Mouse (Mus musculus) hindbrain, postnatal 0 days (tissue): ENCODE measurements around the gene Gkn1. TPM values are rescaled to one million over a fixed set of nuclear protein-coding genes. Genes with fewer than 3 reads are reported as not detected.

ENCODE experiments used
- ATAC-seq: fragments of 200-750 bp; cut with Nextera tagmentation; 2 replicates; pipeline ENCODE4 v1.8.0; 2017; ENCODE audit warnings: mild to moderate bottlenecking, moderate TSS enrichment, moderate library complexity
- DNase-seq: peaks from one replicate; pipeline ENCODE4 v3.0.0-alpha.2; 2015; ENCODE audit warnings: low spot score
- H3K27ac ChIP-seq: fragments of 300-500 bp; sonication (generic); 2 replicates; pipeline ENCODE4 v1.5.1; 2014; ENCODE audit warnings: mild to moderate bottlenecking
- H3K27me3 ChIP-seq: fragments of 300-500 bp; sonication (generic); 2 replicates; pipeline ENCODE4 v1.6.1; 2014; ENCODE audit warnings: low read length, mixed read lengths; ENCODE audit not compliant: insufficient read depth
- H3K36me3 ChIP-seq: fragments of 300-500 bp; sonication (generic); 2 replicates; pipeline ENCODE4 v1.6.1; 2014; ENCODE audit warnings: low read length, mixed read lengths; ENCODE audit not compliant: insufficient read depth
- H3K4me1 ChIP-seq: fragments of 300-500 bp; sonication (generic); 2 replicates; pipeline ENCODE4 v1.6.1; 2014; ENCODE audit warnings: antibody characterized with exemption, low read length, mixed read lengths; ENCODE audit not compliant: insufficient read depth
- H3K4me2 ChIP-seq: fragments of 300-500 bp; sonication (generic); 2 replicates; pipeline ENCODE4 v1.6.1; 2014; ENCODE audit warnings: low read depth, mild to moderate bottlenecking, low read length, moderate library complexity, mixed read lengths
- H3K4me3 ChIP-seq: fragments of 300-500 bp; sonication (generic); 2 replicates; pipeline ENCODE4 v1.5.1; 2014; ENCODE audit warnings: low read length
- H3K9ac ChIP-seq: fragments of 300-500 bp; sonication (generic); replicated peaks from 2 replicates; pipeline ENCODE4 v1.6.1; 2014; ENCODE audit warnings: mild to moderate bottlenecking, low read length, moderate library complexity, mixed read lengths
- H3K9me3 ChIP-seq: fragments of 300-500 bp; sonication (generic); 2 replicates; pipeline ENCODE4 v1.6.1; 2016; ENCODE audit warnings: low read length, mixed read lengths
- CTCF ChIP-seq: IDR thresholded peaks from 2 replicates; pipeline ENCODE4 v1.5.1; 2016; ENCODE audit warnings: antibody characterized with exemption, control low read depth, low read depth
- WGBS: fragments of 180-500 bp; shearing (Covaris S2); extraction: QIAGEN DNeasy Blood & Tissue Kit; methylation state at CpG from one replicate; pipeline ENCODE4 v1.1.7; 2014; 5-methylcytosine and 5-hydroxymethylcytosine counted together
- polyA plus RNA-seq: library from polyadenylated mRNA; unstranded; fragments of >200 nt; fragmentation: Nextera tagmentation; extraction: Ambion mirVana; gene quantifications from 2 replicates; pipeline ENCODE4 v1.2.1, GENCODE M21; 2015
- total RNA-seq: library from RNA; depleted of rRNA; stranded (reverse); fragments of >200 nt; gene quantifications from 2 replicates; pipeline ENCODE4 v1.2.3, GENCODE M21; 2014

The Gkn1 gene
- total and polyA plus RNA-seq, 2 experiments from 2014 or later, result not detected

GRCm38 (mm10) chr6:87354441-87354840, 3.7 kb upstream of the Gkn1 start:
- no peaks in the 10 kb centered on the region for H3K27me3 ChIP-seq
- H3K27ac ChIP-seq, result no peak overlapping the region
- WGBS, result 54% methylated on average over 5 of the region's 5 CpGs
- H3K4me1 ChIP-seq, result no peaks in the 10 kb centered on the region
- H3K9me3 ChIP-seq, result no peaks in the 10 kb centered on the region
- DNase-seq (peak; percentile 22), ATAC-seq (peak; percentile 64; the same call in 1 of the 2 replicates)
- H3K4me3 ChIP-seq, result no peak overlapping the region
- H3K9ac ChIP-seq, result no peak overlapping the region
- H3K4me2 ChIP-seq, result no peak overlapping the region
- no peak for TF ChIP-seq CTCF
- H3K36me3 ChIP-seq, result no peaks in the 10 kb centered on the region

GRCm38 (mm10) chr6:87335935-87336295, 14.8 kb downstream of the Gkn1 start:
- Histone ChIP-seq H3K27me3 (no peaks in the 10 kb centered on the region), H3K9me3 (no peaks in the 10 kb centered on the region), H3K9ac (no peak overlapping the region), H3K36me3 (no peaks in the 10 kb centered on the region), H3K4me2 (no peak overlapping the region), H3K27ac (no peak overlapping the region), H3K4me3 (no peak overlapping the region), H3K4me1 (peaks cover 3% of the 10 kb centered on the region; the same call in 1 of the 2 replicates)
- DNase-seq (no peak), ATAC-seq (no peak)
- no peak for TF ChIP-seq CTCF
- WGBS, result 30% methylated on average over 6 of the region's 6 CpGs

- H3K9ac ChIP-seq, result peak within 1 kb of the TSS; percentile 68
- H3K36me3 ChIP-seq, result no peaks in the 10 kb centered on the region
- ATAC-seq (peak; percentile 77), DNase-seq (peak; percentile 73)
- H3K4me1 ChIP-seq, result peaks cover 3% of the 10 kb centered on the region; the same call in 1 of the 2 replicates
- no peaks in the 10 kb centered on the region for H3K9me3 ChIP-seq
- H3K27me3 ChIP-seq, result no peaks in the 10 kb centered on the region
- peak; percentile 62 for TF ChIP-seq CTCF
- WGBS, result under 1% methylated on average over 53 of the region's 54 CpGs
- H3K4me2 ChIP-seq, result peak within 1 kb of the TSS; percentile 85
- peak within 1 kb of the TSS; percentile 74 for H3K27ac ChIP-seq
- peak within 1 kb of the TSS; percentile 62 for H3K4me3 ChIP-seq
These were observed 15.4 kb downstream of the Gkn1 start, which contains the start of gene Antxr1 for GRCm38 (mm10) chr6:87335091-87335934. Antxr1 (minus strand) TSS chr6:87335821.

GRCm38 (mm10) chr6:87334361-87335090, 16.2 kb downstream of the Gkn1 start:
- Histone ChIP-seq H3K36me3 (no peaks in the 10 kb centered on the region), H3K4me1 (peaks cover 3% of the 10 kb centered on the region; the same call in 1 of the 2 replicates), H3K4me3 (peak overlapping the region; percentile 62), H3K27me3 (no peaks in the 10 kb centered on the region), H3K9ac (peak overlapping the region; percentile 68), H3K9me3 (no peaks in the 10 kb centered on the region), H3K27ac (peak overlapping the region; percentile 74), H3K4me2 (peak overlapping the region; percentile 85)
- TF ChIP-seq CTCF, result peak; percentile 59
- peak; percentile 82 for DNase-seq
- 6% methylated on average over 11 of the region's 11 CpGs for WGBS
- no peak; the same call in 1 of the 2 replicates for ATAC-seq

GRCm38 (mm10) chr6:87332380-87332779, 18.4 kb downstream of the Gkn1 start:
- no peak for TF ChIP-seq CTCF
- Histone ChIP-seq H3K4me3 (peak overlapping the region; percentile 8), H3K36me3 (no peaks in the 10 kb centered on the region), H3K27ac (no peak overlapping the region), H3K4me1 (peaks cover 3% of the 10 kb centered on the region; the same call in 1 of the 2 replicates), H3K4me2 (peak overlapping the region; percentile 85), H3K27me3 (no peaks in the 10 kb centered on the region), H3K9ac (no peak overlapping the region), H3K9me3 (no peaks in the 10 kb centered on the region)
- WGBS, result 52% methylated on average over 2 of the region's 2 CpGs
- no peak for DNase-seq
- ATAC-seq, result no peak

- Histone ChIP-seq H3K4me1 (peaks cover 3% of the 10 kb centered on the region; the same call in 1 of the 2 replicates), H3K9ac (no peak overlapping the region), H3K27me3 (no peaks in the 10 kb centered on the region), H3K9me3 (no peaks in the 10 kb centered on the region), H3K27ac (peak overlapping the region; percentile 26; the same call in 1 of the 2 replicates), H3K4me3 (no peak overlapping the region), H3K36me3 (no peaks in the 10 kb centered on the region), H3K4me2 (no peak overlapping the region)
- WGBS, result 52% methylated on average over 22 of the region's 22 CpGs
- peak; percentile 73 for ATAC-seq
- TF ChIP-seq CTCF, result no peak
- peak; percentile 60 for DNase-seq
These were observed 22.2 kb downstream of the Gkn1 start for GRCm38 (mm10) chr6:87328265-87329173.
